Mouse (Mus musculus) layer of hippocampus, postnatal 36 days (tissue): ENCODE data around the gene Olfr1152. TPM values are rescaled to one million over a fixed set of nuclear protein-coding genes. Genes with fewer than 3 reads are reported as not detected.

Experiments
- DNase-seq, 2 experiments: peaks; one replicate each; pipeline ENCODE4 v3.0.0; 2022
- total RNA-seq, 2 experiments: library from RNA; stranded (reverse); gene quantifications; 2 replicates each; pipeline ENCODE4 v1.2.3; 2021

Gene Olfr1152
- not detected for total RNA-seq

DNA sequence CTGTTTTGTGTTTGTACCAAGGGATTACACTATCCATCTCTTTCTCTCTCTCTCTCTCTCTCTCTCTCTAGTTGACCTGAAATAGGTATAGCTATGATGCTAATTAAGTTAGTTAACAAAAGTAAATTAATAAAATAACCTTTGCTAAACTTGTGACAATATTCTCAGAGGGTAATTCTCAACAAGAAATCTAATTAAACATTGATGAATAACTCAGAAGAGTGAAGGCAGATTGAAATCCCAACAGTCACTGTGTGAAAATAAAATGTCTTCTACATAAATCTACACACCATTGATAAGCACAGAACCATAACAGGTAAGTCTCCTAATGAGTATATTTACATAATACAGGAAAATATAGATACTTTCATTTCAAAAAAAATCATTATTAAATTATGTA lies at the start of gene Olfr1152:
Gene Olfr1152 (plus strand): TSS at position 301 of the 400 bp plus-strand sequence.
- DNase-seq, result no peak

DNA sequence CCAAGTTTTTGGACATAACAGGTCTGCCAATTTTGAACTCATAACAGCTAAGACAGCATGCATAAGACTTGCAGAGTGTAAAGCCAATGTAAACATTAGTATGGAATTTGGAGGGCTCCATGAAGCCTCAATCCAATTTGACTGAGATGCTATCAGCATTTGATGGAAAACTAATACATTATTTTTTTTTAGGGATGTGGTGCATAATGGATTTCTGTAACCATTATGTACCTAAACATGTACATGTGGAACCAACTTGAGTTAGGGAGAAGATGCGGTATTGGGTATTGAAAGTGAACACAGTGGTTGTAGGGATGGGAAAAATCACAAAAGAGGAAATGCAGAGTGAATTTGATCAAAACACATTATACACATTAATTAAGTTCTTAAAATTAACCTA lies 36.1 kb upstream of the Olfr1152 start, which contains the start of gene Olfr1148:
Gene Olfr1148 (plus strand): TSS at position 301 of the 400 bp plus-strand sequence.
- DNase-seq, result no peak

DNA sequence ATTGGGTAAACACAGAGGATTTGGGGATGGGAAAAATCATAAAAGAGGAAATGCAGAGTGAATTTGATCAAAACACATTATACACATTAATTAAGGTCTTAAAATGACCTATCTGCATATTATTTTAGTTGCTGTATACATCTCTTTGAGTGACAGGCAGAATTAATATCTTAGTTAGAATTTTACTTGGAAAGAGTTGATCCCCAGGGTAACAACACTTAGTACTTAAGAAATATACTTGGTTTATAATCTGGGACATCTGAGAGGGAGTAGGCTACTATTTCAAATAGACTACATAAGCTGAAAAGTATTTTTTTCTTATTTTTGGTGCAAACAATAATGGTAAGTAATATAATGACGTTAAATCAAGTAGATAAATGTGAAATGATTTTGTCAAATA lies 22.6 kb upstream of the Olfr1152 start, which contains the start of gene Olfr1150-ps1:
Gene Olfr1150-ps1 (plus strand): TSS at position 301 of the 400 bp plus-strand sequence.
- no peak for DNase-seq

DNA sequence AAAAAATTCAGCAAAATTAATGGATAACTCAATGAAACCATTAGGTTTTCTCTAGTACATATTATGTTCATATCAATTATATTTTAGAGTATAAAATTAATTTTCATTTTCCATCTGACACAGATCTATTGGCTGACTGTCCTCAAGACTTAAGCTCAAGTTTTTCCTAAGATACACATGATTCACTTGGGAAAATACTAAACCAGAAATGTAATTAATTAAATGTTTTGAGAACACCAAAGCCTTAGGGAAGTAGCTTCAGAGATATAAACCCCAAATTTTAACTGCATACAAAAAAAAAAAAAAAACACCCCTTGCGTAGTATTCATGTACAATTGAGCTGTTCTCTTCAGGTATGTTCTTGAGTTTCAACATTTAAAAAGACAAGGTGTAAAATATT lies 10.7 kb upstream of the Olfr1152 start, which contains the start of gene Olfr1151:
Gene Olfr1151 (plus strand): TSS at position 301 of the 400 bp plus-strand sequence.
- DNase-seq, result no peak

DNA sequence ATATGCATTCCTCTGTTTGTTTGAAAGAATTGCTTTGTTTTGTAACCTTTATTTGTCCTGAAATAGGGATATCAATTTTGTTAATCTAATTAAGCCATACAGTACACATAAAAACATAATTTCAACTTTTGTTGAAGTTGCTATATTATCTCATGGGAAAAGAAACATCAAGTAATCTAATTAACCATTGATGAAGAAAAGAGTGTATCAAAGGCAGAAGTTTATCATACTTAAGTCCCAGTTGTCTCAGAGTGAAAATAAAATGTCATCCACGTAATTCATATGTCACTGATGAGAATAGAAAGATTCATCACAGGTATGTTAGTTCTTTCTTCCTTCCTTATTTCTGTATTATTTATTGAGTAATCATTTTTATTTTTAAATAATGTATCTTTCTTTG lies 28.4 kb downstream of the Olfr1152 start, which contains the start of gene Olfr1153:
Gene Olfr1153 (plus strand): TSS at position 301 of the 400 bp plus-strand sequence.
- no peak for DNase-seq

DNA sequence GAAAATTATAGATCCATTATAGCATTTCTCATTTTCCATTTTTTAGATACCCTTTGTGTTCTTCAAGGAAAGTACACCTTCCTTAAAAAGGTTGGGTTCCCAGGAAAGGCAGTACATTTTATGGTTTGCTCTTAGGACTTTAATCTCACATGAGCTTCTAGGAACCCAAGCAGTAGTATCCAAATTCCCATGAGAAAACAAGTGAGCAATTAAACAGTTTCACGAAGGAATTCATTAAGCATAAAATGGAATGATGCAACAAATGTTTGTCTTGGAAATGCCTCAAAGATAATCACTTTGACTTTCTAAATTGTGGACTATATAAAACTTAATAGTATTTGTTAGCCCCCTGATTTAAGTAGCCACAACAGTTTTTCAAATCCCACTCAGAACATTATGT lies 38.8 kb downstream of the Olfr1152 start, which contains the start of gene Olfr1154:
Gene Olfr1154 (minus strand): TSS at position 101 of the 400 bp plus-strand sequence.
- DNase-seq, result no peak

Other genes starting within 250 kb of the Olfr1152 start
- gene Olfr1131, start 239.4 kb upstream of the Olfr1152 start, total RNA-seq, result not detected
- not detected for gene Olfr1132, start 229.0 kb upstream of the Olfr1152 start, total RNA-seq
- gene Olfr1133, start 219.1 kb upstream of the Olfr1152 start, total RNA-seq, result not detected
- gene Olfr1134, start 208.0 kb upstream of the Olfr1152 start, total RNA-seq, result not detected
- gene Olfr1135, start 192.8 kb upstream of the Olfr1152 start, total RNA-seq, result not detected
- not detected for gene Olfr1136, start 172.5 kb upstream of the Olfr1152 start, total RNA-seq
- not detected for gene Olfr1137, start 153.3 kb upstream of the Olfr1152 start, total RNA-seq
- not detected for gene Olfr1138, start 126.5 kb upstream of the Olfr1152 start, total RNA-seq
- not detected for gene Olfr1140, start 122.7 kb upstream of the Olfr1152 start, total RNA-seq
- not detected for gene Olfr1141, start 112.5 kb upstream of the Olfr1152 start, total RNA-seq
- gene Olfr152, start 87.0 kb upstream of the Olfr1152 start, total RNA-seq, result not detected
- not detected for gene Olfr1143, start 65.9 kb upstream of the Olfr1152 start, total RNA-seq
- not detected for gene Olfr1145, start 56.7 kb upstream of the Olfr1152 start, total RNA-seq
- not detected for gene Olfr1148, start 36.0 kb upstream of the Olfr1152 start, total RNA-seq
- not detected for gene Olfr1150-ps1, start 22.5 kb upstream of the Olfr1152 start, total RNA-seq
- not detected for gene Olfr1151, start 10.6 kb upstream of the Olfr1152 start, total RNA-seq
- not detected for gene Olfr1153, start 28.5 kb downstream of the Olfr1152 start, total RNA-seq
- gene Olfr1154, start 38.7 kb downstream of the Olfr1152 start, total RNA-seq, result not detected
- not detected for gene Olfr1155, start 78.6 kb downstream of the Olfr1152 start, total RNA-seq
- gene Olfr1156, start 86.6 kb downstream of the Olfr1152 start, total RNA-seq, result under 1 TPM in 1 of 2 experiments, not detected in 1; 0.10 TPM
- not detected for gene Olfr1157, start 101.8 kb downstream of the Olfr1152 start, total RNA-seq
- gene Olfr74, start 108.2 kb downstream of the Olfr1152 start, total RNA-seq, result not detected
- not detected for gene Olfr1158, start 123.6 kb downstream of the Olfr1152 start, total RNA-seq
- gene Olfr1160, start 141.8 kb downstream of the Olfr1152 start, total RNA-seq, result not detected
- gene Olfr1161, start 156.3 kb downstream of the Olfr1152 start, total RNA-seq, result not detected
- not detected for gene Olfr73, start 171.2 kb downstream of the Olfr1152 start, total RNA-seq
- not detected for gene Olfr1162, start 184.6 kb downstream of the Olfr1152 start, total RNA-seq
- gene Olfr1163, start 205.3 kb downstream of the Olfr1152 start, total RNA-seq, result not detected
- gene Olfr1164, start 227.5 kb downstream of the Olfr1152 start, total RNA-seq, result not detected